Mouse (Mus musculus) lung, postnatal 36 days (tissue): ENCODE measurements at regions not wholly inside any gene's neighbourhood (a gene's known extent, or its start where the extent isn't known, plus 50 kb on each side); places are given as distances from the start of the nearest gene placed in this dataset.

Source experiments
- DNase-seq: peaks from one replicate; pipeline ENCODE4 v3.0.0; 2022; ENCODE audit warnings: mixed read lengths

DNA sequence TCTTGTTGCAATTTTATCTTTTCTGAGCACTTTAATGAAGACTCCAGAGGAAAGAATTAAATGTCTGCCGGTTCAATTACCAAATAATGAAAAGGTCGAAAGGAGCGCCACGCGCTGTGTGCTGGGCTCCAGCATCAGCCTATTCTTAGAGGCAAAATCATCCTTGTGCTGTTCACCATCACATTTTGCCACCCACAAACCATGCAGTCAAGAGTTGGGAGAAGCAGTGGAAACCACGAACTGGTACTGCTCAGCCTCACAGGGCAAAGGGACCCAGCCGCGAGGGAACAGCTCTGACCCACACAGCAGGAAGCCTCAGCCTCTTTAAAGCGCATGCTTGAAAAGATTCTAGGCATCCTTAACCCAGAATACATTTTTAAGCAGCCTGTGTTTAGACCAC lies 134.0 kb upstream of the Pum3 start:
- DNase-seq, result no peak

DNA sequence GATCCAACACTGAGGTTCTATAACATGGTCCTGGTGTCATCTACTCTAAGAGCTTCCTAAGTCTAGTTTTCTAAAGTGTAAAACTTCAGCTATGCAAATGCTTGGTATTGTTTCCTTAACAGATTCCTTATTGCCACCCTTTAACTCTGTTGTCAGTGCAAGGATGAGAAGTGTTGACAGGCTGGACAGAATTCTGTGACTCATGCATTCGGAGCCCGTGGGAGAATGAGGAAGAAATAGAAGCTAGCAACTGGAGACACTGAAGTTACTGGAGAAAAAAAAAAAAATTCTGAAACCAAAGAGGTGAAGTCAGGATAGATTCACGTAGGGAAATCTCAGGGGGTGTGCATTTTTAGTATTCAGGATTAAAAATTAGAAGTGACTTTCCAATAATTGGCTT lies 128.6 kb upstream of the Pum3 start:
- DNase-seq, result no peak

GRCm38 (mm10) chr19:27556697-27557096 lies 127.1 kb upstream of the Pum3 start:
- no peak for DNase-seq

DNA sequence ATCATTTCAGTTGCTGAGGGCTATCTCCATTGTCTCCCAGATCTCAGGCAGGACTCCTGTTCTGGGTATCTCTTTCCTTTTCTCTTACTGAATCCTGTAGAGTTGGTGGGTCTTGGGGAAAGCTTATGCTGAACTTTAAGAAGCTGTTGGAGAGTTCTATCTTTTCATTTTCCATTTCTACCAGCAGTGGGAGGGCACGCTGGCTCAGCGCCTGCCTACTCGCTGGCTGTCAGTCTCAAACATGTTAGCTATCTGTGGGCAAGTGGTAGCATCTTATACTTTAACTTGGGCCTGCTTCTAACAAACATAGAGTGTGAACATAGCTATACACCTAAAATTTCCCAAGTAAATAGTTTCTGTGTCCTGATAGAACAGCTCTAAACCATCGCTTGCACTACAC lies 125.2 kb upstream of the Pum3 start:
- no peak for DNase-seq

GRCm38 (mm10) chr19:27553266-27553665 lies 123.6 kb upstream of the Pum3 start:
- no peak for DNase-seq

- no peak for DNase-seq
Observed at GRCm38 (mm10) chr19:27537746-27538145, 108.1 kb upstream of the Pum3 start.

DNA sequence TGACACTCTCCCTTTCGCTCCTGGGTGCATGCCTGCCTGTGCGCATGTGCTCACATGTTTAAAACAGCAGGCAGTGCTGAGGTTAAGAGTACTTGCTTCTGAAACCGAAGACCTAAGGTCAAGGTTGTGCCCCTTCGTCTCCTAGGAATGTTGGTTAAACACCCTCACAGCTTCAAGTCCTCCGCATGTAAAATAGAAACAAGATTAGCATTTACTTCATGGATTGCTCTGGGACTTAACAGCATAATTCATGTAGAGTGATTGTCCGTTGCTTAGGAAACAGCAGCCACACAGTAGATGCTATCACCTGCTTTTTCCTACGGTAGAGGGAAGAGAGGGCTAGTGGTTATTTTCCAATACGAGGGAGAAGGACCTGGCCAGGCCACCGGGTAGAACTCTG lies 107.4 kb upstream of the Pum3 start:
- DNase-seq, result no peak

DNA sequence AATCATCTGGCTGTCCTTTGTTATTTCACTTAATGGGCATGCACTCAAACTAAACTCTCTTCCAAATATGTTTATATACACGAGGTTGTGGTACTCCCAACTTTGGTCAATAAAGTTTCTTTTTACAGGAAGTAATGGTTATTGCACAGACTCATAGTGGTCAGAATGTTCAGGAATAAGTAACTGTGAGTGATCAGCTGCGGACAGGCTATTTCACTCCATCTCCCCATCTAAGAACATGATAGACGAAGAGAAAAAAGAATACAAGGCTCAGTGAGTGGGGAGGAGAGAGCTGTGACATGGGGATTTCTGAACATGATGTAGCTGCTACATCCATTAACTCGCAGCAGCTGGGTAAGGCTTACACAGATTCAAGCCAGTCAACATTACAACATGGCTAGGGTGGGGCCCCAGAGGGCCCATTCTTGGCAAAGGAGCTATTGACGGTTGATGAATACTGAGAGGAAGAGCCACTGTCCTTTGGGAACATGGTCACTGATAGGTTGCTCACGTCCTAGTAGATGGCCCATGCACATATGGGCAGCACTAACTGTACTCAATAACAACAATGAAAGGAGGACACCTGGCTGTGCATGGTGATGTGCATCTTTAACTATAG lies 98.4 kb upstream of the Pum3 start:
- no peak for DNase-seq

DNA sequence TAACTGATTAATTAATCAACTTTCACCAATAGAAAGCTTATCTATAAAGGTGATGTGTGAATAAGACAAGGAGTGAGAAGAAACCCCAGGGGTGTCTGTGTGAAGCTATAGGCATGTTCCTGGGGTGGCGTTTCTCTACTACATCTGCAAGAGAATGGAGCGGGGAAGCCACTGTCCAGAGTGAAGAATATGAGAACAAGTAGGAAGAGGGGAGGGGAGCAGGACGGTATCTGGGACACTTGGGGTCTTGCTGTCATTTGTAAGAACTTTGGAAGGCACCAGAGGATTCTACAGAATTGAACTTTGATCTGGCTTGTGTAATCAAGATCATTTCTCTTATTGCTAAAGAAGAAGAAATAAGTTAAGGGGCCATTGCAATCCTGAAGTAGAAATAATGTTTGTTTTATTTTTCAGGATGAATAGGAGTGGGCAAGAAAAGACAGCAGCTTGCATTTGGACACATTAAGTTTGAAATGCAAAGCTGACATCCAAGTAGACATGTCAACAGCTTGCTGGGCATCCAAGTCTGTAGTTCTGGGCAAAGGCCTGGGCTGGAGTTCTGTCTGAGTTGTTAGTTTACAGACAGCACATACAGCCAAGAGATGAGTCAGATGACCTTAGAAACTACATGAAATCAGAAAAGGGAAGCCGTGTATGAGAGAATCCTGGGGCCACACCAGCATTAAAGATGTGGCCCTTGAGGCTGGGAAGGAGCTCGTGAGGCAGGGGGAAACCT lies 89.9 kb upstream of the Pum3 start:
- DNase-seq, result peak; percentile 21

- DNase-seq, result peak; percentile 87
Observed at GRCm38 (mm10) chr19:27514267-27514666, 84.6 kb upstream of the Pum3 start.

DNA sequence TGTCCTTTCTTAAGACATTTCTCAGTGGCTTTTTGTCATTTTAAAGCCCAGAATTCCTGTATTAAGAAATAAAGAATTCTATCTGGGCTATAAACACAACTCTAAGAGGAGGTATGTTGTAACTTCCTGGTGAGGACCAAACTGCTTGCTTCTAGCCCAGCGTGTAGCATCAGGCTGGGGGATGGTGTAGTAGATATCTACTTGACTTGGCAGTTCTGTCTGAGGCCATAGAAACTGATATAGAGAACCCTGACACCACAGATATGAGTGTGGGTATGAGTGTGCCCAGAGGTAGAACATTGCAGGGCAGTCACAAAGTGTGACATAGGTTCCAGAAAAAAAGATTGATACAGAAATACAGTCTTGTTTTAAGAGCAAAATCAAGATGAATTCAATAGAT lies 83.9 kb upstream of the Pum3 start:
- DNase-seq, result no peak

- DNase-seq, result no peak
Observed at GRCm38 (mm10) chr19:27511340-27511739, 81.7 kb upstream of the Pum3 start.

DNA sequence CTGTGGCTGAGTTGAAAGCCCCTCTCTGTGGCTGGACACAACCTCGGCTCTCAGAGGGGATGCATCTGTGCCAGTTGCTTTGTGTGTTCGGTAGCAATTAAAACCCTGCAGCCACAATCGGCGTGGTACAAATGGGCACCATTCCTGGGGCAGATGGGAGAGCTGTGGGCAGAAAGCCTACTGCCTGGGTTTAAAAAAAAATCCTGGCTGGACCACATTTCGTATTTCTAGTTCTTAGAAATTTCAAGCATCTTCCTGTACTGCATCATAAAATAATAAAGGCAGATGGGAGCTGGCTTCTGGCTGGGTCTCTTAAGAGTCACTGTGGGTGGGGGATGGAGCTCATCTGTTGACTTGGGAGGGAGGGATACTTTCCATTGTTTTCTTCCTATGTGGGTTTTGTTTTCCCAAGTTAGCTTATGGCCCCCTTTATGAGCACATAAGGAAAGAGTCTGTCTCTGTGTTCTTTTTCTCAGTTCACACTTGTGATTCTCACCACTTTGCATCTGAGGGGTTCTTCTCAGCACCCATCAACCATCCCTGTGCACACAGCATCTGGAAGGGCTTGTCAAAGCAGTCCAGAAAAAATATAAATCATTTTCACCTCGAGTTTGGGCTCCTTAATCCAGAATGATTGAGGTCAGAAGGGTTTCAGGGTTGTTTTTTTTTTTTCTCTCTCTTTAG lies 80.5 kb upstream of the Pum3 start:
- no peak for DNase-seq

GRCm38 (mm10) chr19:27498278-27498677 lies 68.7 kb upstream of the Pum3 start:
- DNase-seq, result no peak

DNA sequence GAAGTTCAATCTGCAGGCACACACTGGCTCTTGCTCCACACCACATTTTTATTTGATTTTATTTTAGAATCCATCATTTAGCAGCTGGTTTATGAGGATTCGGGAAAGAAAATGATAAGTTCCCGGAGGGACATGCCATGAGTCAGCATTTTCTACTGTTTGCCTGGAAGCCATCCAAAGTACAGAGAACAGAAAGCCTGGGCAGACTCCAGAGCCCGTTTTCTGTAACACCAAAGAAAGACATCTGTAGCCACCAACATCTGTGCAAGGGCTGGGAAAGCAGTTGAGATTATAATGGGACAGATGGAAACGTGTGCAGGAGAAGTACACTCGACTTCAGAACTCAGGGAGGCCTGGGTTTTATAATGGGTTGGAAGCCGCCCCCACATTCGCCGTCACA lies 62.8 kb upstream of the Pum3 start:
- DNase-seq, result peak; percentile 51

- DNase-seq, result no peak
Observed at GRCm38 (mm10) chr19:27491873-27492272, 62.2 kb upstream of the Pum3 start.

GRCm38 (mm10) chr19:27489053-27489452 lies 59.4 kb upstream of the Pum3 start:
- no peak for DNase-seq
